Mouse (Mus musculus): ENCODE results near the gene Rpl21. TPM values are rescaled to one million over a fixed set of nuclear protein-coding genes. Genes with fewer than 3 reads are reported as not detected.

Gene Rpl21
- polyA plus RNA-seq, 1 experiment from 2014 or later, result 302 TPM

GRCm38 (mm10) chr5:146882261-146882660, 49.6 kb downstream of the Rpl21 start:
- Histone ChIP-seq H3K27me3 (replicated peaks) (no peaks in the 10 kb centered on the region), H3K4me2 (no peak overlapping the region), H3K27ac (no peak overlapping the region), H3K36me3 (replicated peaks) (no peaks in the 10 kb centered on the region), H3K4me3 (no peak overlapping the region), H3K4me1 (no peaks in the 10 kb centered on the region), H3K9me3 (no peaks in the 10 kb centered on the region), H3K9ac (no peak overlapping the region)
- no peak for ATAC-seq (replicated peaks)
- WGBS, result 90% methylated on average over 6 of the region's 6 CpGs

GRCm38 (mm10) chr5:146883053-146883452, 50.4 kb downstream of the Rpl21 start:
- 78% methylated on average over 7 of the region's 7 CpGs for WGBS
- Histone ChIP-seq H3K36me3 (replicated peaks) (no peaks in the 10 kb centered on the region), H3K4me1 (no peaks in the 10 kb centered on the region), H3K9ac (no peak overlapping the region), H3K27me3 (replicated peaks) (no peaks in the 10 kb centered on the region), H3K4me3 (no peak overlapping the region), H3K9me3 (no peaks in the 10 kb centered on the region), H3K4me2 (no peak overlapping the region), H3K27ac (no peak overlapping the region)
- no peak for ATAC-seq (replicated peaks)

DNA sequence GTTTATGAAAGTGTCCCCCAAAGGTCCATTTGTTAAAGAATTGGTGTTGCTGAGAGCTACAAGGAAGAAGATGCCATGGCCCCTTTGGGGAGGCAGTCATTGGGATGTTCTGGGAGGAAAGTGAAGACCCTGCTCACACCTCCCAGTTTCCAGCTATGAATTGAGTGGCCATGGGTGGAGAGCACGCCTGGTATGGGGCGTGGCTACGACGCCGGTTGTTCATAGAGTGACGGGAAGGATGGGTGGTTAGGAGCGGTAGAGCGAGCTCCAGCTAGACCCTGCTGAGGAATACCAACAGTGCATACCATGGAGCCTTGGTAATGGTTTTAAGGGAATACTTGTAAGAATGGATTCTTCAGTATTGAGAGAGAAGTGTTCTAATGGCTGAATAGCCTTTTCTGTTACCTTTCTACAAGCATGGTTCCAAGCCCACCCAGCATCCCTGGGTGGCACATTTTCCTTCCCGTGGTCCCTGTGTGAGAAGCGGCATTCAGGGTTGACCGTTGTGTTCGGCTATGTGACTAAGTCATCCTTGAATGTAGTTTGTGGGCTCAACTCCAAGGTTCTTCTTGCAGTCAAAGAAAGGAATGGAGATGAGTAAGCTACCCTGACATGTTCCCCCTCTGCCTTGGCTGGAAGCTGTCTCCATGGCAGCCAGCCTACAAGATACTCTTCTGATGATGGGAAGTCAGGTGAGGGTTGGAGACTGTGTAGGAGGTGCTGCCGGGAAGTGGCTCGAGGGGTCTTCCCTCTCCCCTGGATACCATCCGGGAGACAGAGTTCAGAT, 51.0 kb downstream of the Rpl21 start:
- Histone ChIP-seq H3K4me3 (no peak overlapping the region), H3K27me3 (replicated peaks) (no peaks in the 10 kb centered on the region), H3K36me3 (replicated peaks) (no peaks in the 10 kb centered on the region), H3K4me2 (no peak overlapping the region), H3K4me1 (no peaks in the 10 kb centered on the region), H3K9ac (no peak overlapping the region), H3K27ac (no peak overlapping the region), H3K9me3 (no peaks in the 10 kb centered on the region)
- 88% methylated on average over 15 of the region's 15 CpGs for WGBS
- no peak for ATAC-seq (replicated peaks)

Other genes starting within 250 kb of the Rpl21 start
- gene Gpr12, start 247.7 kb upstream of the Rpl21 start, polyA plus RNA-seq (2015; fragmentation: Nextera tagmentation; extraction: Ambion mirVana), result 26.7 and 27.3 TPM in 2 replicates
- 16.4 and 16.7 TPM in 2 replicates for gene Usp12, start 37.9 kb upstream of the Rpl21 start, polyA plus RNA-seq (2015; fragmentation: Nextera tagmentation; extraction: Ambion mirVana)
- 7.4 and 9.2 TPM in 2 replicates for gene Rasl11a, start 12.2 kb downstream of the Rpl21 start, polyA plus RNA-seq (2015; fragmentation: Nextera tagmentation; extraction: Ambion mirVana)
- 110 and 116 TPM in 2 replicates for gene Gtf3a, start 115.8 kb downstream of the Rpl21 start, polyA plus RNA-seq (2015; fragmentation: Nextera tagmentation; extraction: Ambion mirVana)
- 28.3 and 28.9 TPM in 2 replicates for gene Mtif3, start 130.9 kb downstream of the Rpl21 start, polyA plus RNA-seq (2015; fragmentation: Nextera tagmentation; extraction: Ambion mirVana)
- 3.9 and 4.0 TPM in 2 replicates for gene Lnx2, start 243.7 kb downstream of the Rpl21 start, polyA plus RNA-seq (2015; fragmentation: Nextera tagmentation; extraction: Ambion mirVana)
- 95.6 and 96.5 TPM in 2 replicates for gene Polr1d, start 244.2 kb downstream of the Rpl21 start, polyA plus RNA-seq (2015; fragmentation: Nextera tagmentation; extraction: Ambion mirVana)

Data from midbrain, embryonic 15.5 days (tissue).